Mouse (Mus musculus): ENCODE data around the gene Zfp428. TPM values are rescaled to one million over a fixed set of nuclear protein-coding genes. Genes with fewer than 3 reads are reported as not detected.
"Not testable (repeated sequence)": the region's sequence is repeated elsewhere in the genome, so short reads cannot be mapped to it uniquely, and the experiment has no call there.

The Zfp428 gene
- total RNA-seq, 4 experiments from 2014 or later, result 2.5 to 5.2 (median 4.0) TPM

GRCm38 (mm10) chr7:24480986-24481473 is 25.8 kb upstream of the Zfp428 start:
- DNase-seq (ENCODE audit: low spot score in 2 of 2), result no peak

- peak; percentile 63 to 69 for DNase-seq (ENCODE audit: low spot score in 2 of 2)
These were observed 25.2 kb upstream of the Zfp428 start, which contains the start of gene Cadm4 for GRCm38 (mm10) chr7:24481474-24482207. TSS of gene Cadm4 (plus strand) at chr7:24482023.

- DNase-seq (ENCODE audit: low spot score in 2 of 2), result no peak
These were observed 24.4 kb upstream of the Zfp428 start for GRCm38 (mm10) chr7:24482208-24483020.

DNA sequence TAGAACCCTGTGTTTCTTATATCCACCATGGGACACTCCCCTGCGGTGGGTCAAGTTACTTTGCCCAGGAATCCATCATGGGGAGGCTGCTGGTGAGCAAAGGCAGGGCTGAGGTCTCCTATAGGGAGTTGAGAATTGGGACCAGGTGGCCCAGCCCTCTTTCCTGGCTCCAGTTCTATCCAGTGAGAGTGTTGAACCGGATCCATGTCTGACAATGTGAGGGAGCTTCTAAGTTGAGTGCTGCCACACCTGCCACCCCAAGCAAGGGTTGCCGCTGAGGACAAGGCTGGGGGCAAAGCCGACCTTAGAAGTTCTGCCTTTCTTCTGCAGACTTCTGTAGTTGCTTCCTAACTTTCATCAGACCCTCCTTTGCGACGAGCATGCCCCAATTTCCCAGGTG is 23.5 kb upstream of the Zfp428 start:
- not testable (repeated sequence) for DNase-seq (ENCODE audit: low spot score in 2 of 2)

DNA sequence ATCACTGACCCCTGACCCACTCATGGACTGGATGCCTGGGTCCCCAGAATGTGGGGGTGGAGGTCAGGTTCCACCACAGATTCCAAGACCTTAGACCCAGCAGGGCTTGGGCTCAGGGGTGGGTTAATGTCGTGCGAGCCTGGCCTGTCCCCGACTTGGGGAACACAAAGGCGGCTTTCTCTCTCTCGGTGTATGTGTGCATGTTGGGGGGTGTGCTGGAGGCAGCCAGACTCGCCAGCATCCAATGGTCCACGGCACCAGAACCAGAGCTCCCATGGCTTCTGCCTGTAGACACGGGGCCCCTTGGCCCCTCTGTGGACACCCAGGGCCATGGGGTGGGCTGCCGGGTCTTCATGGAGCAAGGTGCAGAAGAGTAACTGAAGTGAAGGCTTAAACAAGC is 21.3 kb upstream of the Zfp428 start:
- DNase-seq (ENCODE audit: low spot score in 2 of 2), result no peak

- no peak for DNase-seq (ENCODE audit: low spot score in 2 of 2)
These were observed 20.1 kb upstream of the Zfp428 start for GRCm38 (mm10) chr7:24486654-24487130.

DNA sequence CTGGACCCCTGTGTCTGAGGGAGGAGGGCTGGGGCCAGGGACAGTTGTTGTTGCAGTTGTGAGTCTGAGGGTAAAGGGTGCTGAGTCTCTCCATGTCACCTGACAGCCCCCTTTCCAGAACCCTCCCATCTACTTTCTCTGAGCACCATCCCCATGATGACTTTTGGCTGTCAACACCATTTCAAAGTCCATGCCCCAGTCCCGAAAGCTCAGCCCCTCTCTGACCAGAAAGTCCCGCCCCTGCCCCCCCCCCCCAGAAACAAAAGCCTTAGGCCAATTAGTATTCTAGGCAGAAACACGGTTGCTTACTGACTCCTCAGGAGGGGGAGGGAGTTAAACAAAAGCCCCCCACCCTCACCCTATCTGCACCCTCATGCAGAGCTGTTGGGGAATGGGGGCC is 19.4 kb upstream of the Zfp428 start:
- DNase-seq (ENCODE audit: low spot score in 2 of 2), result no peak

DNA sequence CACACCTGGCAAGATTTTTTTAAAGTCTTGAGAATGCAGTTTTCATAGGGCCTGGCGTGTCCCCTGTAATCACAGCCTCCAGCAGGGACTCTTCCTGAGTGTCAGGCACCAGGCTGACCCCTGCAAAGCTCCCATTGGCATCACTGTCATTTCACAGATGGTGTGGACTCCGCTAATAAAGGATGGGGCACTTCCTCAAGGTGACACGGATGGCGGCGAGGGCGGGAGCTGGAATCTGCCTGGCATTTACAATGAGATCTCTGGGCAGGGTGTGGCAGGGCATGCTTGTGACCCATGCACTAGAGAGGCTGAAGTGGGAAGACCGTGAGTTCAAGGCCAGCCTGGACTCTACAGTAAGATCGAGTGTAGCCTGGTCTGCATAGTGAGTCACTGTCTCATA is 18.5 kb upstream of the Zfp428 start:
- no peak for DNase-seq (ENCODE audit: low spot score in 2 of 2)

- no peak for DNase-seq (ENCODE audit: low spot score in 2 of 2)
These were observed 6.8 kb upstream of the Zfp428 start for GRCm38 (mm10) chr7:24499856-24500577.

DNA sequence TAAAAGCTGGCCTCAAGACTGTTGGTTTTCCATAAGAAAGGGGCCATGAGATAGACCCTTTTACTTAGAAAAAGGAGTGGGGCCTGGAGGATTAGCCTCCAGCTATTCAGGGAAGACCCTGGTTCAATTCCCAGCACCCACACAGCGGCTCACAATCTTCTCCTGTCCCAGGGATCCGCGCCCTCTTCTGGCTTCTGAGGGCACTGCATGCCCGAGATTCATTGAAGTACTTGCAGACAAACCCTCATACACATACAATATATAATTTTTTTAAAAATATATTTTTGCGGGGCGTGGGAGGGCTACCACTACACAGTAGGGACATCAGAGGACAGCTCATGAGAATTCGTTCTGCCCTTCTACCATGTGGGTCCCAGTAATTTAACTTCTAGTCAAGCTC is 5.9 kb upstream of the Zfp428 start:
- DNase-seq (ENCODE audit: low spot score in 2 of 2), result no peak

- no peak for DNase-seq (ENCODE audit: low spot score in 2 of 2)
These were observed 5.3 kb upstream of the Zfp428 start for GRCm38 (mm10) chr7:24501492-24501891.

GRCm38 (mm10) chr7:24504004-24504403 is 2.8 kb upstream of the Zfp428 start:
- DNase-seq (ENCODE audit: low spot score in 2 of 2), result no peak

GRCm38 (mm10) chr7:24504868-24505267 is 1.9 kb upstream of the Zfp428 start:
- DNase-seq (ENCODE audit: low spot score in 2 of 2), result no peak

- DNase-seq (ENCODE audit: low spot score in 2 of 2), result no peak
These were observed 1.2 kb upstream of the Zfp428 start for GRCm38 (mm10) chr7:24505447-24506064.

DNA sequence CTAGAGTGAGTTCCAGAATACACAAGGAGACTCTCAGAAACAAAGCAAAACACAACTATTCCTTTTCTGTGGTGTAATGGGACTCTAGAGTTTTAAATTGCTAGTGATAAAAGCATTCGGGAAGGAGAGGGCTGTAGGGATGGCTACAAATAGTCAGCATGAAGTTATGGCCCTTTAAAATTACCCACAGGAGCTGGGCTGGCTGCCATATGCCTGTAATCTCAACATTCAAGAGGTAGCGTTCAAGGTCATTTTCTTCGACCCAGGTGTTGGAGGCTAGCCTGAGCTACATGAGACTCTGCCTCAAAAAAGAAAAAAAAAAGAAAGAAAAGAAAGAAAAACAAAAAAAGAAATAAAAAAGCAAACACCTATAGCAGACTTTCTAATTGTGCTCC is 744 bp upstream of the Zfp428 start:
- DNase-seq (ENCODE audit: low spot score in 2 of 2), result no peak

DNA sequence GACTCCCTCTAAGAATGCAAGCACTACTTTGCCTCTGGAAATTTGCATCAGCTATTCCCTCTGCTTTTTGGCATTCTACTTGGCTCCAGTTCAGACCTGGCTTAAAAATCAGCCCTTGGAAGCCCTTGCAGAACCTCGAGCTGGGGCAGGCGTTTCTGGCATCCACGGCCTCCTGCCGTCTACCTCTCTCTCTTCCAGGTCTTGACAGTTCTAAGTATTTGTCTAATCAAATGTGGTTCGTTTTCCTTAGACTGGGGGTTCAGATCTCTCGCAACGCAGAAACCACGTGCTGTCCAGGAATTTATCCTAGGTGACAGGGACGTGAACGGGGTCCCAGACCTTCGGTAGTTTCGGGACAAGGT is 349 bp upstream of the Zfp428 start:
- peak; percentile 17 to 23 for DNase-seq (ENCODE audit: low spot score in 2 of 2)

DNA sequence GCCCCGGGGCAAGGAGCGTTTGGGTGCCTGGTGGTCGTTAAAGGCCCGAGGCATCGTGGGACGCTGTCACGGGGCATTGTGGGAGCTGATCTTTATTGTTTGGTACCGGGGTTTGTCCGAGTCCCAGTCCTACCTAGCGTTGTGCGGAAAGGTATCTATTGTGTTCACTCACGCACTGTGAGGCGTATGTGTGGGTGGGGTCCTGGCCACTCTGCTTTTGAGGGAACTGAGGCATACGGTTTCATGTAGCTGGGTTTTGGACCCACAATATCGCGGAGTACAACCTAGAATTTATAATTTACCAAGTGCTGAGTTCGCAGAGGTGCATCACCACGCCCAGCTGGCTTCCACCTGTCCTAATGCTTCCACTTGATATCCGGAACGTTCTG is 914 bp downstream of the Zfp428 start:
- DNase-seq (ENCODE audit: low spot score in 2 of 2), result no peak

DNA sequence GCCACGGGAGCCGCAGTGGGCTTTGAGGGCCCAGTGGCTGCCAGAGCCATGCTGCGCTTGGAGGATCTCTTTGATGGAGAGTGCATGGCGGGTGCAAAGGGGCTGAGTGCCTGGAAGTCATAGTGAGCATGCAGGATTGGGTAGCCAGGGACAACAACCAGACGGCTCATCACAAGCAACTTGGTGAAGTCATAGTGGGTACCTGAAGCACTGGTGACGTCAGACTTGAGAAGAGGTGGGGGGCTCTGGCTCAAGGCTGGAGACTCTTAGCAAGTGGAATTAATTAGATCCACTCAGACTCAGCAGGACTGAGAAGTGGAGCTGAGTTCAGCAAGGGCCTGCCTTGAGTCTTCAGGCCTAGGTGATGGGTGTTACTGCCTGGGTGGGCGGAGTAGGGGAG is 5.5 kb downstream of the Zfp428 start, which contains the start of gene AC161166.1:
AC161166.1 (minus strand) TSS at position 101 of the 400 bp plus-strand sequence.
- no peak for DNase-seq (ENCODE audit: low spot score in 2 of 2)

DNA sequence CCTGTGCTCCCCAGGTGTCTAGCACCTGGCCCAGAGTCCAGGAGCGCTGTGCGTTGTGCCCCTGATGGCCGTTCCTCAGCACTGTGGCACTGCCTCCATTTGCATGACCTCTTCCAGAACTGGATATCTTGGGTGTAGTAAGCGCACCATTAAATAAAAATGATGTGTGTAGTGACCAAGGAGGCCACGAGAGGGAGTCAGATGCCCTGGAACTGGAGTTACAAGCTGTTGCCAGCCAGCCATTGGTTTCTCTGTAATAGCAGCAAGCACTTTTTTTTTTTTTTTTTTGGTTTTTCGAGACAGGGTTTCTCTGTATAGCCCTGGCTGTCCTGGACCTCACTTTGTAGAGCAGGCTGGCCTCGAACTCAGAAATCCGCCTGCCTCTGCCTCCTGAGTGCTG is 9.5 kb downstream of the Zfp428 start:
- DNase-seq (ENCODE audit: low spot score in 2 of 2), result not testable (repeated sequence)

GRCm38 (mm10) chr7:24517077-24517476 is 10.3 kb downstream of the Zfp428 start:
- DNase-seq (ENCODE audit: low spot score in 2 of 2), result no peak

DNA sequence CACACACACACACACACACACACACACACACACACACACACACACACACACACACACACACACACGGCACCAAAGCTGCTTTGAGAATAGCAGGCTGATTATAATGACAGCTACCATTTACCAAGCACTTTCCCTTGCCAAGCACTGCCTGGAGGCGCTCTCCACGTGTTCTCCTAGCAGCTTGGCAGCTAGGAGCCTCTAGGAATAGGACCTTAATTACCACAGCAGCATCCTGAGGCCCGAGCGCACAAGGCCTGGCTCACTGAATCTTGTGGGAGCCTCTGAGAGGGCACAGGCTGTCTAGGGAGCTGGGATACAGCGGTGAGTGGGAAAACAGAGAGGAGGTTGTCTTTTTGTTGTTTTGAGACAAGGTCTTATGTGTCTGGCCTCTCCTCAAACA is 10.8 kb downstream of the Zfp428 start:
- DNase-seq (ENCODE audit: low spot score in 2 of 2), result no peak

Measured in gastrocnemius, adult 8-10 months (tissue).